Mouse (Mus musculus): ENCODE measurements around the gene Krr1. TPM values are rescaled to one million over a fixed set of nuclear protein-coding genes. Genes with fewer than 3 reads are reported as not detected.
"Not testable (repeated sequence)": the region's sequence is repeated elsewhere in the genome, so short reads cannot be mapped to it uniquely, and the experiment has no call there.

The Krr1 gene
- total and polyA plus RNA-seq, 2 experiments from 2014 or later: 21.1 to 24.9 TPM

DNA sequence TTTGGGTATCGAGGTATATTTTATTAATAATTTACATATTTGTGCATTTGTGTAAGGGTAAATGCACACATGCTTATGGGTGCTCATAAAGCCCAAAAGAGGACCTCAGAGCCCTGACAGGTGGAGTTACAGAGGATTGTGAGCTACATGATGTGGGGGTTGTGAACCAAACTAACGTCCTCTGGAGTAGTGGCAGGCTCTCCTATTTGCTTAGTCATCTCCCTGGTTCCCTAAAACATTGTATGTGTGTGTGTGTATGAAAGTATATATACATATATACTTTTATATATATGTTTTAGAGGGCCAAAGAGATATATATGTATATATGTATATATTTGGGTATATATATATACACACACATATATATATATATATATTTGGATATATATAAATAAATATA is 51.1 kb downstream of the Krr1 start:
- TF ChIP-seq CTCF (IDR thresholded peaks at IDR 0.05; ENCODE audit: low read depth): no peak
- H3K36me3 ChIP-seq (ENCODE audit: insufficient read depth, low read length): no peaks in the 10 kb centered on the region
- H3K27me3 ChIP-seq (ENCODE audit: insufficient read depth, low read length): no peaks in the 10 kb centered on the region
- no peaks in the 10 kb centered on the region for H3K9me3 ChIP-seq (ENCODE audit: low read length)
- H3K27ac ChIP-seq: no peak overlapping the region
- H3K4me1 ChIP-seq (ENCODE audit: insufficient read depth, low read length): no peaks in the 10 kb centered on the region
- no peak overlapping the region for H3K4me3 ChIP-seq (ENCODE audit: low read length)
- 74% methylated on average over 2 of the region's 2 CpGs for WGBS
- DNase-seq (ENCODE audit: low spot score) (no peak), ATAC-seq (no peak)
- no peak overlapping the region for H3K4me2 ChIP-seq (ENCODE audit: low read depth, low read length)
- H3K9ac ChIP-seq (replicated peaks; ENCODE audit: low read length): no peak overlapping the region

DNA sequence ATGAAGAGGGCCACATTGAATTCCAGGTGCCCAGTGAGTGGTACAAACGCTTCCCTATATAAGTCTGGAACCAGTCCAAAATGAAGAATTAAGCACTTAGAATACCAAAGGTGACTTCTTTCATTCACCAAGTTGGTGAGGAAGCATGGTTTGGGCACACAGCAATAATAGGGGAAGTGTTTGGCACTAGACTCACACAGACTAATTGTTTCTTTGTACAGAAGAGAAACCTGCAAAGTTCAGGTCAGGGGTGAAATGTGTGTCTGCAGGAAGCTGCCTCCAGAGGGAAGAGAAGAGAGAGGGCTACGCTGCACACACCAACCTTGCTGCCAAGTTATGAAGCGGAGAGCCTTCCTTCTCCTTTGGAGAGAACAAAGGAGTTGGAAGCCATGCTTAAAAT is 56.2 kb downstream of the Krr1 start:
- H3K9me3 ChIP-seq (ENCODE audit: low read length); H3K36me3 ChIP-seq (ENCODE audit: insufficient read depth, low read length); H3K9ac ChIP-seq (replicated peaks; ENCODE audit: low read length); H3K27me3 ChIP-seq (ENCODE audit: insufficient read depth, low read length); DNase-seq (ENCODE audit: low spot score); H3K4me2 ChIP-seq (ENCODE audit: low read depth, low read length); H3K4me3 ChIP-seq (ENCODE audit: low read length); H3K27ac ChIP-seq; H3K4me1 ChIP-seq (ENCODE audit: insufficient read depth, low read length); ATAC-seq: not testable (repeated sequence)
- WGBS: 62% methylated on average over 3 of the region's 3 CpGs

Other genes with a start within 250 kb of the Krr1 start
- 0.36 TPM in 1 of 2 replicates, not detected in the other for gene Glipr1, start 30.0 kb downstream of the Krr1 start, total RNA-seq (2014; rRNA removed)
- gene Glipr1, start 30.0 kb downstream of the Krr1 start, polyA plus RNA-seq (2015; fragmentation: Nextera tagmentation; extraction: Ambion mirVana): 0.75 and 1.00 TPM in 2 replicates
- not detected in 2 replicates for gene Glipr1l1, start 87.5 kb downstream of the Krr1 start, total RNA-seq (2014; rRNA removed)
- not detected in 2 replicates for gene Glipr1l1, start 87.5 kb downstream of the Krr1 start, polyA plus RNA-seq (2015; fragmentation: Nextera tagmentation; extraction: Ambion mirVana)
- gene Glipr1l2, start 110.7 kb downstream of the Krr1 start, total RNA-seq (2014; rRNA removed): not detected in 2 replicates
- not detected in 2 replicates for gene Glipr1l2, start 110.7 kb downstream of the Krr1 start, polyA plus RNA-seq (2015; fragmentation: Nextera tagmentation; extraction: Ambion mirVana)
- gene Glipr1l3, start 187.7 kb downstream of the Krr1 start, total RNA-seq (2014; rRNA removed): not detected in 2 replicates
- gene Glipr1l3, start 187.7 kb downstream of the Krr1 start, polyA plus RNA-seq (2015; fragmentation: Nextera tagmentation; extraction: Ambion mirVana): 0.28 and 0.88 TPM in 2 replicates
- 0.37 TPM in 1 of 2 replicates, not detected in the other for gene Caps2, start 191.0 kb downstream of the Krr1 start, total RNA-seq (2014; rRNA removed)
- gene Caps2, start 191.0 kb downstream of the Krr1 start, polyA plus RNA-seq (2015; fragmentation: Nextera tagmentation; extraction: Ambion mirVana): 0.55 and 0.64 TPM in 2 replicates

Measured in hindbrain, postnatal 0 days (tissue).